35 mouse cellular contexts compared by ENCODE assay signal in genomic region chr16:59531243-59531642, GRCm38 (mm10).
"Had no signal": no experiment of that assay in that cellular context is flagged by ENCODE, and none has a peak within 500 bp of the region (broad histone marks: within the 10 kb centered on the region; RNA-seq: fewer than 3 reads in every experiment).

No protein-coding gene starts in this region.

- H3K27me3 ChIP-seq: heart, embryonic 12.5 days; heart, embryonic 13.5 days; heart, embryonic 15.5 days; hindbrain, embryonic 12.5 days; hindbrain, embryonic 13.5 days; hindbrain, embryonic 15.5 days; intestine, embryonic 15.5 days; kidney, embryonic 15.5 days had no signal

- DNase-seq: heart, adult 2 months; heart, postnatal 10 days; heart, postnatal 14 days; heart, postnatal 36 days; heart, postnatal 4 days; kidney, adult 11 months; kidney, adult 18-20 months; kidney, adult 2 months; kidney, adult 8-10 months; kidney, adult 9 months; kidney, postnatal 10 days; kidney, postnatal 14 days; kidney, postnatal 25 days; kidney, postnatal 36 days; kidney, postnatal 4 days; layer of hippocampus, adult 9-11 months; layer of hippocampus, postnatal 36 days had no signal

- H3K27ac ChIP-seq: heart, adult 2 months; heart, embryonic 10.5 days; heart, embryonic 13.5 days; heart, embryonic 15.5 days; hindbrain, embryonic 10.5 days; hindbrain, embryonic 12.5 days; hindbrain, embryonic 13.5 days; hindbrain, embryonic 14.5 days; hindbrain, embryonic 15.5 days; hindbrain, postnatal 0 days; intestine, embryonic 15.5 days; kidney, embryonic 15.5 days; kidney, postnatal 0 days; layer of hippocampus, adult 2 months had no signal

- H3K4me3 ChIP-seq: heart, adult 2 months; heart, embryonic 10.5 days; heart, embryonic 12.5 days; heart, embryonic 13.5 days; heart, embryonic 15.5 days; hindbrain, embryonic 10.5 days; hindbrain, embryonic 12.5 days; hindbrain, embryonic 13.5 days; hindbrain, embryonic 15.5 days; intestine, embryonic 15.5 days; kidney, embryonic 15.5 days; layer of hippocampus, adult 2 months had no signal

- ATAC-seq: hindbrain, embryonic 16.5 days; hindbrain, postnatal 0 days; inflammation-experienced regulatory T-cells, adult 6 months; intestine, embryonic 15.5 days; intestine, postnatal 0 days had no signal

- H3K4me2 ChIP-seq: heart, embryonic 11.5 days; heart, embryonic 12.5 days; heart, embryonic 13.5 days; heart, embryonic 15.5 days; hindbrain, embryonic 12.5 days; hindbrain, embryonic 13.5 days; hindbrain, embryonic 14.5 days; hindbrain, embryonic 15.5 days; intestine, embryonic 15.5 days; kidney, embryonic 15.5 days had no signal

- H3K9me3 ChIP-seq: heart, embryonic 10.5 days; heart, embryonic 12.5 days; heart, embryonic 13.5 days; heart, embryonic 15.5 days; hindbrain, embryonic 10.5 days; hindbrain, embryonic 13.5 days; hindbrain, embryonic 15.5 days; intestine, embryonic 15.5 days had no signal

- H3K9ac ChIP-seq: heart, embryonic 12.5 days; heart, embryonic 13.5 days; heart, embryonic 15.5 days; hindbrain, embryonic 12.5 days; hindbrain, embryonic 13.5 days; hindbrain, embryonic 14.5 days; hindbrain, embryonic 15.5 days; intestine, embryonic 15.5 days; kidney, embryonic 15.5 days had no signal

- H3K4me1 ChIP-seq: hindbrain, embryonic 10.5 days; hindbrain, embryonic 12.5 days; hindbrain, embryonic 13.5 days; hindbrain, embryonic 15.5 days; intestine, embryonic 15.5 days; kidney, embryonic 15.5 days had no signal

- H3K36me3 ChIP-seq: intestine, embryonic 15.5 days had no signal
